Mouse (Mus musculus): Measurements from ENCODE around the gene Pcgf6. TPM values are rescaled to one million over a fixed set of nuclear protein-coding genes. Genes with fewer than 3 reads are reported as not detected.
"Not testable (repeated sequence)": the region's sequence is repeated elsewhere in the genome, so short reads cannot be mapped to it uniquely, and the experiment has no call there.

Pcgf6 gene
- total RNA-seq, 2 experiments from 2014 or later: 20.0 to 20.1 TPM

DNA sequence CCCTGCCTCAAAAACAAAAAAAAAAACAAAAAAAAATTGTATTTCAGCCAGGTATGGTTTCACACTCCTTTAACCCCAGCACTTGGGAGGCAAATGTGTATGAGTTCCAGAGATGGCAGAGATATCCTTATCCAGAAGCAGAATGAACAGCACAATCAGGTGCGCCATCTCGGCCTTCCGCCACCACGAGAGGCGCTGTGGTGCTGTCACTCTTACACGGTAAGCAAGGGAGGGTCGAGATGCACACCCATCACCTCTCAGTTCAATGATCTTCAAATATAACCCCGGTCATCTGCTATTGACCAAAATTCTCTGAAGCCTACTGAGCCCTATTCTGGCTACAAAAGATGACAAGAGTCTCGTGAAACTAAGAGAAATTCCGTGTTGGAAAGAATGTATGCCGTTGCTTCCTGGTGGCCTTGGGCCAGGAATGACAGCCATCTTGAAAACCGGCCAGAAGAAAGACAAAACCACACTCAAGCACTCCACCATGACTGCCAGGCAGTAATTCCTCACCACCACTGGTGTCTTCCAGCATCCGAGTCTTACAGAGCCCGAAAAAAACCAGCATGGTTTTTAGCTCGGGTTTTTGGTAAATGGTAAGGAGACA is 38.1 kb downstream of the Pcgf6 start:
- H3K4me3 ChIP-seq: no peak overlapping the region
- intact Hi-C loops (cut with DNase I): no loop called here
- DNase-seq (ENCODE audit: extremely low spot score in 1 of 2, low spot score in 2 of 2): no peak
- no peak for TF ChIP-seq CTCF (IDR thresholded peaks at IDR 0.05)
- no peak overlapping the region for H3K27ac ChIP-seq

DNA sequence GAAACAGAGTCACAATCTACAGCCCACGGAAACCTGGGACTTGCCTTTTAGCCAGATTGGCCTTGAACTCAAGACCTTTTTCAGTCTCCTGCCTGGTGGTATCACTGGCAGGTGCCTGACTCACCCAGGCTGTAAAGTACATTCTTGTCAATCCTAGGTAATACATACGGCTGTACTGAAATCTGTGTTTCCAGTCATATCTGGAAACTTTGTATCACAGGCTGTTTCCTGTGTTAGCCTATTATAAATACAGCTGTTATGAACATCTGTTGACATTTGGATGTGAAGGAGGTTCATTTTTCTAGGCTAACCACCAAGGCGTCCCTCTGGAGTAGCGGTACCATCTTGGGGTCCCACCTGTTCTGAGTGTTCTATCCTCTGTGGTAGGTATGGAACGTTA is 40.8 kb downstream of the Pcgf6 start:
- intact Hi-C loops (cut with DNase I): no loop called here
- no peak for TF ChIP-seq CTCF (IDR thresholded peaks at IDR 0.05)
- Histone ChIP-seq H3K27ac (no peak overlapping the region), H3K4me3 (no peak overlapping the region)
- DNase-seq (ENCODE audit: extremely low spot score in 1 of 2, low spot score in 2 of 2): no peak

DNA sequence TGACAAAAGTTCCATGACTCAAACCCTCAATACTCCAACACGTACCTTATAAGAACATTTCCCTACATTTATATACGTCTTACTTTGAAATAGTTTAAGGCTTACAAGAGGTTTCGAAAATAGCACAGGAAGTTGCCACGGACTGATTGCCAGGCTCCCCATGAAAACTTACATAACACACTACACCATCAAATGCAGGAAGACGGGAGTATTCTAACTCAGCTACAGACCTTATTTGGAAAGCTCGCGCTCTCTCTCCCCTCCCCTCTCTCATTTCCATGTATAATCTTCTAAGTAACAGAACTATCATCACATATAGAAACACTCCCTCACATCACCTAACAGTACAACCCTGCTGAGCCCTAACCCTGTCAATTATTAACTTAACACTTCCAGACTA is 41.3 kb downstream of the Pcgf6 start:
- no peak for TF ChIP-seq CTCF (IDR thresholded peaks at IDR 0.05)
- intact Hi-C loops (cut with DNase I): no loop called here
- no peak for DNase-seq (ENCODE audit: extremely low spot score in 1 of 2, low spot score in 2 of 2)
- H3K4me3 ChIP-seq: no peak overlapping the region
- H3K27ac ChIP-seq: no peak overlapping the region

DNA sequence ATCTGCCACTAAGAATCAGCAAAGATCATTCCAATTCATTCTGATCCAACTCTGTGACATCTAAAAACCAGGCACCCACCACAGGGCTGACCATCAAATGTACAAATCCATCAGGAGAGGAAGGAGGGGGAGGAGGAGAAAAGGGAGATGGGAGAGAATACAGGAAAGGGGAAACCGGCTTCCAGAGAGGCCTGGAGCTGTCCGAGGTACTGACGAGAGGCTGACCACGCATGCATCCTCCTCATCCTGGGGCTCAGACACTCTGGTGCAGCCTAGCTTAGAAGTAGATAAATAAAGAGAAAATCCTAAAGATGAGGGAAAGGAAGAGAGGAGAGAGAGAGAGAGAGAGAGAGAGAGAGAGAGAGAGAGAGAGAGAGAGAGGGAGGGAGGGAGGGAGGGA is 44.4 kb downstream of the Pcgf6 start:
- H3K4me3 ChIP-seq: no peak overlapping the region
- DNase-seq (ENCODE audit: extremely low spot score in 1 of 2, low spot score in 2 of 2): no peak
- H3K27ac ChIP-seq: no peak overlapping the region
- intact Hi-C loops (cut with DNase I): no loop called here
- no peak for TF ChIP-seq CTCF (IDR thresholded peaks at IDR 0.05)

DNA sequence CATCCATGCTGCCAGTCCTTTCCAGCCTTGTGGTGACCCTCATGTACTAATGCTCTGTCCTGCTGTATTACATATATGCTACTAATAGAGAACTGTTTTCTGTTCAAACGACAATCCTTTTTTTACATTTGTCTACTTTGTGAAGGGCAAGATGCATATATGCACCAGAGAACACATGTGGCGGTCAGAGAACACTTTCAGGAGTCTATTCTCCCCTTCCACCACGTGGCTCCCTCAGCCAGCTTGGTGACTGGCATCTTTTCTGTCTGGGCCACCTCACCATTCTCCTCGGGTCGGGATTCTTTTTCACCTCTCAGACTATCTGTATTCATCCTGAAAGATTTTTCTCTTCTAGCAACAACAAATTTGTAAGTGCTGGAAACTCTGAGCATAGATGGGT is 44.8 kb downstream of the Pcgf6 start:
- no peak for TF ChIP-seq CTCF (IDR thresholded peaks at IDR 0.05)
- intact Hi-C loops (cut with DNase I): no loop called here
- no peak overlapping the region for H3K4me3 ChIP-seq
- no peak overlapping the region for H3K27ac ChIP-seq
- no peak for DNase-seq (ENCODE audit: extremely low spot score in 1 of 2, low spot score in 2 of 2)

DNA sequence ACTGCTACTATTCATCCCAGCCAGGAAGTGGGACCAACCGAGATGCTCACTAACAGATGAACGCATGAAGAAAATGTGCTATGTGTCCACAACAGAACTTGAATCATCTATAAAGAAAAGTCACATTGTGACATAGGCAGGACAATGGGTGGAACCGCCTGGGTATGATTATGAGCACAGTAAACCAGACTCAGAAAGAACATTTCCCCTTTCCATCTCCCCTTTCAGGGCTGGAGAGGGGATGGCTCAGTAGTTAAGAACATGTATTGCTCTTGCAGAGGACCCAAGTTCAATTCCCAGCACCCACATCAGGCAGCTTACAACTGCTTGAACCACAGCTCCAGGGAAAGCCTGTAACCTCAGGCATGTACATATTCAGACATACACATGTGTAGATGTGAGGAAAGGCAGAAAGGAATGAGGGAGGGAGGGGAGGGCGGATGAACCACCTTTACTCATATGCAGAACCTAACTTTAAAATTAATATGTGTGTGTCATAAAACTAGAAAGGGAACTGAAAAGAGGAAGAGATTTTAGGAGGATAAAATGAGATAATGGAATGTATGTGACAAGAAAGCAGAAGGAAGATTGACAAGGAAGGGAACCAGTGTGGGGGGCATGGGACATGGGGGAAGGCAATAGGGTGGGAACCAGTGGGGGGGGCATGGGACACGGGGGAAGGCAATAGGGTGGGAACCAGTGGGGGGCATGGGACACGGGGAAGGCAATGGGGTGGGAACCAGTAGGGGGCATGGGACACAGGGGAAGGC is 46.8 kb downstream of the Pcgf6 start:
- no peak overlapping the region for H3K27ac ChIP-seq
- TF ChIP-seq CTCF (IDR thresholded peaks at IDR 0.05): no peak
- intact Hi-C loops (cut with DNase I): no loop called here
- H3K4me3 ChIP-seq: no peak overlapping the region
- no peak for DNase-seq (ENCODE audit: extremely low spot score in 1 of 2, low spot score in 2 of 2)

DNA sequence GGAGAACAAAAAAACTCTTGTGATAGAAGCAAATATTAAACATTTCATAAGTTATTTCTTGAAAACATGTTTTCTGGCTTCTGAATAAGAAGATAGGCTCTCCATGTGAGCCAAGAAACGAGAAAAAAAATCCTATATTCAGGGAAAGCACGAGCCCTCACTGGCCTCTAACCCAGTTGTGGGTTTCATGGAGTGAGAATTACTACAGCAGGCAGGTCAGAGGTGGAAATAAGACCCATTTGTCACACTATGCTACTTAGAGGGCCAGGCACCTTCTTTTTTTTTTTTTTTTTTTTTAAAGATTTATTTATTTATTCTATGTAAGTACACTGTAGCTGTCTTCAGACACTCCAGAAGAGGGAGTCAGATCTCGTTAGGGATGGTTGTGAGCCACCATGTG is 50.3 kb downstream of the Pcgf6 start:
- intact Hi-C loops (cut with DNase I); H3K4me3 ChIP-seq; DNase-seq (ENCODE audit: extremely low spot score in 1 of 2, low spot score in 2 of 2); H3K27ac ChIP-seq: not testable (repeated sequence)

DNA sequence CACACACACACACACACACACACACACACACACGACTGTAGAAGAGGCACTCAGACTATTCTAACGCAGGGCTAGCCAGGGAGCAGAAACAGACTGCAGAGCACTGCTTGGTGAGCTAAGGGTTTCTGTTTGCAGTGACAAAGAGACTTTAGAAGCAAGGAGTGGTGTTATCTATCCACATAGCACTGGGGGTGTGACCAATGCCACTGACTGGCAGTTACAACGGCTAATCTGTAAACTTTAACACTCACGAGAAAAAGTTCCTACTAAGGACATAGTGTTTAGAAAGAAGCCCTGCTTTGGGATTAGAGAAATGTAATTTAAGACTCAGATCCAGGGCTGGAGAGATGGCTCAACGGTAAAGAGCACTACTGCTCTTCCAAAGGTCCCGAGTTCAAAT is 51.0 kb downstream of the Pcgf6 start:
- Histone ChIP-seq H3K4me3 (no peak overlapping the region), H3K27ac (no peak overlapping the region)
- TF ChIP-seq CTCF (IDR thresholded peaks at IDR 0.05): no peak
- no peak for DNase-seq (ENCODE audit: extremely low spot score in 1 of 2, low spot score in 2 of 2)
- intact Hi-C loops (cut with DNase I): no loop called here

DNA sequence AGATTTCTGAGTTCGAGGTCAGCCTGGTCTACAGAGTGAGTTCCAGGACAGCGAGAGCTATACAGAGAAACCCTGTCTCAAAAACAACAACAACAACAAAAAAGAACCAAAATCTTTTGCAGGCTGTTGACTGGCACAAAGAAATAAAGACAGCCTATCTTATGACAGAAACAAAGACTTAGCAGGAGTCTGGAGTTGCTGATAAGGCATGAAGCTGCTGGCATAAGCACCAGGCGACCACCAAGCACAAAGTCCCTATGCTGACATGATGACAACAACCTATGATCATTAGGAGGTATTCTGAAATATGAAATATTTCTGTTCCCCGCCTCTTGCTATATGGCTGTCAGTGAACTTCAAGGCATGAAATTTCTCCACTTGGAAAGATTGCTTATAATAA is 51.8 kb downstream of the Pcgf6 start:
- DNase-seq (ENCODE audit: extremely low spot score in 1 of 2, low spot score in 2 of 2): no peak
- TF ChIP-seq CTCF (IDR thresholded peaks at IDR 0.05): no peak
- intact Hi-C loops (cut with DNase I): no loop called here
- peak overlapping the region; percentile 67; the same call in 1 of the 2 replicates for H3K27ac ChIP-seq
- H3K4me3 ChIP-seq: no peak overlapping the region

DNA sequence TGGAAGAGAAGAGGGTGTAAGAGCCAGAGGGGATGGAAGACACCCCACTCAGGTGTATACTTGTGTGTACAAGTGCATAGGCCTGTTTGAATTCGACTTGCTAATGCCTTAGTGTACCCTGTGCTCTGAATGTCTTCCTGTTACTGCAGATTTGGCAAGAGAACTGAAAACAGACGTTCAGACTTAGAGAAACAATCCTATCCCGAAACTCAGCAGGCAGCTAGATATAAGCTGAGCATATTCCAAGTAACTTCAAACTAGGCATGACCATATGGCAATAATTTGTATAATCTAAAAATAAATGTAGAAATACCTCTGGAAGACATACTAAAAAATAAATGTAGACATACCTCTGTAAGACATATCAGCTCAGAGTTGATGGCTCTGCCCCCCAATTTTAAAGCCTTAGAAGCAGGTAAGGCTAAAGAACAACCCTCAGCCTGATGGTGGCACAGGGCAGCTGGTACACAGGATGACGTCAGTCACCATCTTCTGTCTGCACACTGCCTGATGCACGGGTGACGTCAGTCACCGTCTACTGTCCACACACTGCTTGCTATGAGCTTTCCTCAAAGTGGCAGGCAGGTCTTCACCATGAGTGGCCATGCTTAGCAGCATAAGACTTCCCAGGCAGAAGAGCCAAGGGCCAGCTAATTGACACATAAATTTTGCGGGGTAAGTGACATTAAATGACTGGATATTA is 52.4 kb downstream of the Pcgf6 start:
- Histone ChIP-seq H3K27ac (peak overlapping the region; percentile 67), H3K4me3 (no peak overlapping the region)
- no peak for TF ChIP-seq CTCF (IDR thresholded peaks at IDR 0.05)
- intact Hi-C loops (cut with DNase I): no loop called here
- no peak for DNase-seq (ENCODE audit: extremely low spot score in 1 of 2, low spot score in 2 of 2)

DNA sequence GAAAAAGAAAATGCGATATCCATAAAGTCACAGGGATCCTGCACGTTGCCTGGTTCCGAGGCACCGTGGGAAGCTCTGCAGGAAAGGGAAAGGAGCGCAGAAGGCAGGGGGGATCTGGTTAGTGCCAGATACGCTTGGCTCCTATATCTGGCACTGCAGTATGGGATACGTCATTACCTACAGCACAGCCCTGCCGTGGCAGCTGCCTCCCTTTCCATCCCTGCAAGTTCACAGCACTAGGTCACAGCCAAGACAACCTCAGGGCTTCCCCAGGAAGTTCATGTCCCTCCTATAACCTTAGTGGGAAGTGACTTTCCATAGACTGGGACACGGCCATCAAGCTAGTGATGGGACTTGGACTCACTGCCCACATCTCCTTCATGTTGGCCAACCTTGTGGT is 54.6 kb downstream of the Pcgf6 start:
- intact Hi-C loops (cut with DNase I): no loop called here
- no peak overlapping the region for H3K4me3 ChIP-seq
- no peak for DNase-seq (ENCODE audit: extremely low spot score in 1 of 2, low spot score in 2 of 2)
- no peak for TF ChIP-seq CTCF (IDR thresholded peaks at IDR 0.05)
- H3K27ac ChIP-seq: peak overlapping the region; percentile 47; the same call in 1 of the 2 replicates

DNA sequence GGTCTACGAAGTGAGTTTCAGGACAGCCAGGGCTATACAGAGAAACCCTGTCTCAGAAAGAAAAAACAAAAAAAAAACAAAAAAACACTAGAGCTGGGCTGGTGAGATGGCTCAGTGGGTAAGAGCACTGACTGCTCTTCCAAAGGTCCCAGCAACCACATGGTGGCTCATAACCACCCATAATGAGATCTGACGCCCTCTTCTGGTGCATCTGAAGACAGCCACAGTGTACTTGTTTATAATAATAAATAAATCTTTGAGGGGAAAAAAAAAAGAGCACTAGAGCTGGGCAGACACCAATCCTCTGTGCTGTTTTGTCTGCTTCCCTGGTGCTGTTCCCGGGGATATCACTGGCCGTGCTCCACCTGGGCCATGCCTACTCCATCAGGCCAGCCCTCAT is 58.4 kb downstream of the Pcgf6 start:
- intact Hi-C loops (cut with DNase I): loop anchor here (5.0 kb wide), 1 partner anchor 95 kb away; no protein-coding TSS in a partner anchor
- not testable (repeated sequence) for DNase-seq (ENCODE audit: extremely low spot score in 1 of 2, low spot score in 2 of 2)
- peak; percentile 7; the same call in 1 of the 2 replicates for TF ChIP-seq CTCF (IDR thresholded peaks at IDR 0.05)

More for the DNA sequence above, 58.4 kb downstream of the Pcgf6 start:
- not testable (repeated sequence) for H3K27ac ChIP-seq, H3K4me3 ChIP-seq

Measured in left cerebral cortex, adult 2 months (tissue).